Mouse (Mus musculus): ENCODE measurements at regions not wholly inside any gene's neighbourhood (a gene's known extent, or its start where the extent isn't known, plus 50 kb on each side); places are given as distances from the start of the nearest gene placed in this dataset.

- intact Hi-C loops (cut with DNase I) = no loop called here
- DNase-seq (ENCODE audit: low spot score) = no peak
These were observed 250.5 kb upstream of the Cited2 start for GRCm38 (mm10) chr10:17472536-17472935.

- intact Hi-C loops (cut with DNase I) = loop anchor here (5.0 kb wide), 1 partner anchor 246 kb away; the partner anchor contains the start of gene Cited2
- no peak for DNase-seq (ENCODE audit: low spot score)
These were observed 247.0 kb upstream of the Cited2 start for GRCm38 (mm10) chr10:17475976-17476375.

GRCm38 (mm10) chr10:17476720-17477119 lies 246.3 kb upstream of the Cited2 start:
- intact Hi-C loops (cut with DNase I) = loop anchor here (5.0 kb wide), 1 partner anchor 246 kb away; the partner anchor contains the start of gene Cited2
- peak; percentile 8 for DNase-seq (ENCODE audit: low spot score)

GRCm38 (mm10) chr10:17478761-17479632 lies 244.0 kb upstream of the Cited2 start:
- DNase-seq (ENCODE audit: low spot score) = no peak

GRCm38 (mm10) chr10:17482751-17483150 lies 240.3 kb upstream of the Cited2 start:
- no peak for DNase-seq (ENCODE audit: low spot score)
- intact Hi-C loops (cut with DNase I) = no loop called here

More at GRCm38 (mm10) chr10:17478761-17479632, 244.0 kb upstream of the Cited2 start:
- intact Hi-C loops (cut with DNase I) = loop anchor here (5.0 kb wide), 1 partner anchor 243 kb away; the partner anchor contains the start of gene Cited2

GRCm38 (mm10) chr10:17485049-17485449 lies 238.0 kb upstream of the Cited2 start:
- intact Hi-C loops (cut with DNase I) = no loop called here
- DNase-seq (ENCODE audit: low spot score) = no peak

GRCm38 (mm10) chr10:17485515-17485914 lies 237.5 kb upstream of the Cited2 start:
- intact Hi-C loops (cut with DNase I) = no loop called here
- DNase-seq (ENCODE audit: low spot score) = no peak

GRCm38 (mm10) chr10:17486011-17486410 lies 237.0 kb upstream of the Cited2 start:
- intact Hi-C loops (cut with DNase I) = no loop called here
- no peak for DNase-seq (ENCODE audit: low spot score)

- intact Hi-C loops (cut with DNase I) = no loop called here
- DNase-seq (ENCODE audit: low spot score) = no peak
These were observed 235.6 kb upstream of the Cited2 start for GRCm38 (mm10) chr10:17487460-17487859.

- DNase-seq (ENCODE audit: low spot score) = no peak
- intact Hi-C loops (cut with DNase I) = no loop called here
These were observed 231.3 kb upstream of the Cited2 start for GRCm38 (mm10) chr10:17491611-17492305.

GRCm38 (mm10) chr10:17493137-17493536 lies 229.9 kb upstream of the Cited2 start:
- DNase-seq (ENCODE audit: low spot score) = no peak
- intact Hi-C loops (cut with DNase I) = no loop called here

GRCm38 (mm10) chr10:17496831-17497230 lies 226.2 kb upstream of the Cited2 start:
- intact Hi-C loops (cut with DNase I) = no loop called here
- DNase-seq (ENCODE audit: low spot score) = no peak

- DNase-seq (ENCODE audit: low spot score) = no peak
- intact Hi-C loops (cut with DNase I) = no loop called here
These were observed 212.3 kb upstream of the Cited2 start for GRCm38 (mm10) chr10:17510626-17511193.

GRCm38 (mm10) chr10:17511779-17512335 lies 211.2 kb upstream of the Cited2 start:
- DNase-seq (ENCODE audit: low spot score) = no peak
- intact Hi-C loops (cut with DNase I) = no loop called here

- no peak for DNase-seq (ENCODE audit: low spot score)
- intact Hi-C loops (cut with DNase I) = no loop called here
These were observed 210.5 kb upstream of the Cited2 start for GRCm38 (mm10) chr10:17512487-17512886.

GRCm38 (mm10) chr10:17513756-17514155 lies 209.3 kb upstream of the Cited2 start:
- no peak for DNase-seq (ENCODE audit: low spot score)
- intact Hi-C loops (cut with DNase I) = no loop called here

- intact Hi-C loops (cut with DNase I) = no loop called here
- DNase-seq (ENCODE audit: low spot score) = no peak
These were observed 206.9 kb upstream of the Cited2 start for GRCm38 (mm10) chr10:17516068-17516467.

- no peak for DNase-seq (ENCODE audit: low spot score)
- intact Hi-C loops (cut with DNase I) = no loop called here
These were observed 204.4 kb upstream of the Cited2 start for GRCm38 (mm10) chr10:17518423-17519175.

- intact Hi-C loops (cut with DNase I) = no loop called here
- DNase-seq (ENCODE audit: low spot score) = peak; percentile 53
These were observed 200.9 kb upstream of the Cited2 start for GRCm38 (mm10) chr10:17522026-17522541.
